Mouse (Mus musculus): ENCODE measurements around the gene Klk4.

Klk4 gene

GRCm38 (mm10) chr7:43920582-43920981 lies 39.6 kb downstream of the Klk4 start:
- no peak for DNase-seq

- DNase-seq = no peak
Measured at GRCm38 (mm10) chr7:43921087-43921486, 40.1 kb downstream of the Klk4 start.

- DNase-seq = no peak
Measured at GRCm38 (mm10) chr7:43921941-43922340, 41.0 kb downstream of the Klk4 start.

GRCm38 (mm10) chr7:43925985-43926384 lies 45.0 kb downstream of the Klk4 start:
- no peak for DNase-seq

- peak; percentile 24 for DNase-seq
Measured at GRCm38 (mm10) chr7:43928521-43928920, 47.6 kb downstream of the Klk4 start.

- no peak for DNase-seq
Measured at GRCm38 (mm10) chr7:43932337-43932736, 51.4 kb downstream of the Klk4 start.

- no peak for DNase-seq
Measured at GRCm38 (mm10) chr7:43933440-43933839, 52.5 kb downstream of the Klk4 start, which contains the start of gene Klk15. Gene Klk15 (plus strand): TSS chr7:43933740.

GRCm38 (mm10) chr7:43934747-43935146 lies 53.8 kb downstream of the Klk4 start:
- no peak for DNase-seq

All from thymus, postnatal 14 days (tissue).